Mouse (Mus musculus) mouse trophoblast stem cell (cell line): ENCODE data around the gene Defb20.
"Not testable (repeated sequence)": the region's sequence is repeated elsewhere in the genome, so short reads cannot be mapped to it uniquely, and the experiment has no call there.

Experiments used
- in situ Hi-C, 2 experiments: fragments of 300-500 bp; cut with MseI, MboI; formaldehyde crosslinking; loops; 2 replicates in 1 of 2; 3 replicates in 1 of 2; pipeline ENCODE4 v1.15.1; 2025

The Defb20 gene

DNA sequence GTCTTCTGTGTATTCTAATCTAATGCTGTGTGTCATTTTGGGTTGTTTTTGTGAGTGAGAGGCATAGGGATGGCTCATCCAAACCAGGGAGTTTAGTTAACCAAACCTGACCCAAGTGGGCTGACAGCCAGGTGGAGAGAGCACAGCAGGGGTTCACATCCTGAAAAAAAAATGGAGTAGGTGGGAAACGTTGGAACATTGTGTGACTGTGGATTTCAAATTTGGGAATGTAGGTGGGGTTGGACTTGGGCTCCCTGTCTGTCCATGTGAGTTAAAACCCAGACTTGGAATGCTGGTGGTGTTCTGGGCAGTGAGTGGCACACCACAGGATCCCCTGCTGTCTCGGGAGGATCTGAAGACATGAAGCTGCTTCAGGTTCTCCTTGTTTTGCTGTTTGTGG, at the start of gene Defb20:
TSS of gene Defb20 (plus strand) at position 301 of the 400 bp plus-strand sequence.
- in situ Hi-C loops, result no loop called here

DNA sequence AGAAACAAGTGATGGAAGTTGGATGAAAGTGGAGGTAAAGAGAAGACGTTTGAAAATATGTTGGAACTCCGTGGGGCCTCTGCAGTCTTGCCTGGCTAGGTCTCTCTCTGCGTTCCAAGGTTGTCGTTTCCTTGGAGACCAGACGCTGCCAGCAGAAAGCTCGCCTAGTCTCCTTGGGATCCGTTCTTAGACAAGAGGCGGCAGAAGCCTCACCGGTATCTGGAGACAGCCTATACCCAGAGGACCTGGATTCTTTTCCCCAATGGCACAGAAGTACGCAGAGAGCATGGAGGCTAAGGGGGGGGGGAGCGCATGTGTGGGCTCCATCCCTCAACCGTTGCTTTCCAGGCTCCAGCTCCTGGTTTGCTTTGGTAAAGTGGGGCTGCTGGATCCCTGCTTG, 49.4 kb upstream of the Defb20 start:
- in situ Hi-C loops, result no loop called here

DNA sequence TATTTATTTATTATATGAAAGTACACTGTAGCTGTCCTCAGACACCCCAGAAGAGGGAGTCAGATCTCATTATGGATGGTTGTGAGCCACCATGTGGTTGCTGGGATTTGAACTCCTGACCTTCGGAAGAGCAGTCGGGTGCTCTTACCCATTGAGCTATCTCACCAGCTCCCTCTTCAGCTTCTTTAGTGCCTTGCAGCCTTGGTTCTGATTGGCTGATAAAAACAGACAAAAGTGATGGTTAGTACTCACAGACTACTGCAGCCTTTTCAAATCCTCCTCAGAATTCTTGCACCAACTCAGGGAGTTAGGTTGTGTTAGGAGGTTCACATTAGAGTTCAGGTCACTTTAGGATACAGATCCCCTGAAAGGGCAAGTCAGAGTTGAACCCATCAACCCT, 48.4 kb upstream of the Defb20 start:
- in situ Hi-C loops, result not testable (repeated sequence)

DNA sequence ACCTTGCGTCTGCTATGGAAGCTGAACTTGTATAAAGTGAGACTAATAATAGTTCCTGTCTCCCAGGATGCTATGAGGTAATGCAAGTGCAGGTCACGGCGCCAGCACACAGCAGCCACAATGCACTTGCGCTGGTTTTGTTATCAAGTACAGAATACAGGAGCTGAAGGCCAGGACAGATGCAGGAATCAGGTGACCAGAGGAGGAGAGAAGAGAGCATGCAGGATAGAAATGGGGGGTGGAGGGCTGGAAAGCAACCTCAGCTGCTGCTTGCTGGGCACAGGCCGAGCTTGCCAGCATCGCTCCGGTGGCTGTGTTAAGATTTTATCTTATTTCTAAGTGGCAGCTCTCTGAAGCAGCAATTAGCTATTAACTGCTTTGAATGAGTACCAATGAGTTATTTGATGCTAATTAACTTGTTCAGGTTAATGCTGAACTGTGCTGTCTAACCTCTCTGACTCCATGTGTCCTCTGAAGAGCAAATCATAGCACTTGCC, 40.4 kb upstream of the Defb20 start:
- in situ Hi-C loops, result no loop called here

DNA sequence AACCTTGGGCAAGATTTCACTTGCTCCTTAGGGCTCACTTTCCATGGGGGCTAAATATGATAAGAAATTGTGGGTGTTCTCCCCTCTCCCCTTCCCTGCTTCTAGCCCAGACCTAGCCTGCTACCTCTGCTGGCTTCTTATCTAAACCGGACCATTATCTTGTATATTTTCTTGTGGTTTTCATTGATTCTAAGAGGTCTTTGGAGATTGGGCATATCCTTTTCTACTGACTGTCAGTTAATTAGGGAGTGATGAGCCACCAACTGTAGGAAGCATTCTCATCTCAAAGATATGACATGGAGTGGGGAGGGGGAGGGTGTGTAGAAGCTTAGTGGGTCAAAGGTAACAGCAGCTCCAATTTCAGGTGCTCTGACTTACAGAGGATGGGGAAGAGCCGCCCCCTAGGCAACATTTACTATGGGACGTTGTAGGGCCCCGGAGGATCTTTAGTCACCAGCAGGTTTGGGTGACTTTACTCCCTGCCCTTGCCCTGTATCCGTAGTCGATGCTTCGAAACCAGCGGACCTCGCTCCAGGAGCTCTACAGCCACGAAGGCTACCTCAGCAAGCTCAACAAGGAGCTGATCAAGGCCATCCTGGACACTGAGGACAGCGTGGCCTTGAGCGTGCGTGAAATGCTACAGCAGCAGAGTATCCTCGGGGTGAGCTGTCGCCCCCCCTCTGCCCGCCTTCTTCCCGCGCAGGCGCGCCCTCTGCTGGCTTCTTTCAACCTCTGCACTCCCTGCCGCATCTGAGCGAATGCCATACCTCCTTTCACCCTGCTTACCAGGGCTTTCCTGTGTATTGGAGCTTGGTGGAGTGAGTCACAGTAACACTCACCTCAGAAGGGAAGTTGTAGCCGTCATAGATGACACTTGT, 39.6 kb upstream of the Defb20 start:
- in situ Hi-C loops, result no loop called here

DNA sequence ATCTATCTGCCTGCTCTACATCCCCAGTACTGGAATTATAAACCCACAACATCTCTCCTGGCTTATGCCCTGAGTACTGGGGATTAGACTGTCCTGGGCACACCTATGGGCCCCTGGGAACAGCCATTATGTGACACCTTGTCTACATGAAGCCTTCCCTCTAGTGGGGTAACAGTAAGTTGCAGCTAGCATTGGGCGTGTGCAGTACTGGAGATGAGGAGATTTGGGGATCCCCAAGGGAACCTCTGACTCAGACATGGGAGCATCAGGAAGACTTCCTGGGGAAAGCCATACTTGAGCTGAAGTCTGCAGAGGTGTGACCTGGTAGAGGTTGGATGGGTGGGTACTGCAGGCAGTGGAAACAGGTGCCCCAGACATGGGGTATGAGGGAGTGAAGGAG, 37.9 kb upstream of the Defb20 start:
- in situ Hi-C loops, result no loop called here

DNA sequence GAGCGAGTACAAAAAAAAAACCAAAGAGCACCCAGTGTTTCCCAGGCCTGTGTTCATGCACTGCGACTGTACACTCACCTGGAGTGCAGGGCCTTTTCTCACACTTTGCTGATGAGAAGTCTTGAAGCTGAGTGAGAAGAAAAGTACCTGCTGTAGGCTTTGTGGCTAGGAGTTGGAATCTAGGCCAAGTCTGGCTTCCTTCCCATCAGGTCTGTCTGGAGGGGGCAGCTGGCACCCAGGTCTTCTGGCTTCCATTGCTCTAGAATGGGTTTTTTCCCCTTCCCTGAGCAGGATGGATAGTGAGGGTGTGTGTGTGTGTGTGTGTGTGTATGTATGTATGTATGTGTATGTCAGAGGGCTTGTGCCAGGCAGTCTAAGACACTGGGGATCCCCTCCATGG, 37.0 kb upstream of the Defb20 start:
- in situ Hi-C loops, result no loop called here

DNA sequence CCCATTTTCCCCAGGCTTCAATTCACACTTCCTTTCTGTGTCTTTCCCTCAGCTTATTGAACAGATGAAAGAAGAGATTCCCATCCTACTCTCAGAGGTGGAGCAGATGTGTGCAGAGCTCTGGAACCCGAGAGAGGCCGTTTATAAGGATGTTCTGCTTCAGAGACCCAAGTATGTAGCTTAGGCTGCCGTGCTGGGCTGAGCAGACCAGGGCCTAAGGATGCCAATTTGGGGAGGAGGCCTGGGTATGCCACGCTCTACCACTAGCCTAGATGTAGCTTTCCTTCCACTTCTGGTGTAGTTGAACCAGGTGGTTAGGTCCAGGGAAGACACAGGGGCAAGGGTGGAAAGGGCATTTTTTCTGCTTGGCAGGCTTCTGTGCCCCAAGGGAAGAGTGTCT, 34.5 kb upstream of the Defb20 start:
- in situ Hi-C loops, result no loop called here

DNA sequence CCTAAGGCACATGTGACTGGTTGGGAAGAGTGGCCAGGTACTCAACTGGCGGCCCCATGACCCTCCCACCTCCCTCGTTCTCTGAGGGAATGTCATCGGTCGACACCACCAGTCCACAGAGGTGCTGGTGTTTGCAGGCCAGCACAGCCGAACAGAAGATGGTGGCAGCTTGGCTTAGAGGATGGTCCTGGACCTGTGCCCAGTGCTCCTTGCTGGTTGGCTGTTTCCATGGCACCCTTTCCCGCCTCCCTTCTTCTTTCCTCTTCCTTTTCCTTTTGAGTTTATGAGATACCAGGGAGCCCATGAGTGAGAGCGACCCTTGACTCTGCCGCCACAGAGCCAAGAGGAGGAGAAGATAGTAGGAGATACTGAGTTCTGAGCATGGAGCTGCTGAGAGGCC, 33.6 kb upstream of the Defb20 start:
- in situ Hi-C loops, result no loop called here

DNA sequence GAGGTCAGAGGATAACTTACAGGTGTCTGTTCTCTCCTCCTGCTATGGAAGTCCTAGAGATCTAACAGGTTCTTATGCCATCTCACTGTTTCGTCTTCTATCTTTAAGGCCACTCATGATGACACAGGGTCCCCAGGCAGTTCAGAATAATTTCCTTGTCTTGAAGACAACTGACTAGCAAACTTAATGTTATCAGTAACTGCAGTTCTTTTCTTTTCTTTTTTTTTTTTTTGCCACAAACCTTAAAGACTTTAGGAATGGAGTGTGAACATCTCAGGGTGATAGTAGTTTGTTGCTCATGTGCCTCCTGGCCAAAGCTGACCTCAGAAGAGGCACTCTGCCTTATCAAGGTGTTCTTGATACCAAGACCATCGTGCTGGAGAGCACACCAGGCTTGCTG, 30.2 kb upstream of the Defb20 start:
- in situ Hi-C loops, result no loop called here

DNA sequence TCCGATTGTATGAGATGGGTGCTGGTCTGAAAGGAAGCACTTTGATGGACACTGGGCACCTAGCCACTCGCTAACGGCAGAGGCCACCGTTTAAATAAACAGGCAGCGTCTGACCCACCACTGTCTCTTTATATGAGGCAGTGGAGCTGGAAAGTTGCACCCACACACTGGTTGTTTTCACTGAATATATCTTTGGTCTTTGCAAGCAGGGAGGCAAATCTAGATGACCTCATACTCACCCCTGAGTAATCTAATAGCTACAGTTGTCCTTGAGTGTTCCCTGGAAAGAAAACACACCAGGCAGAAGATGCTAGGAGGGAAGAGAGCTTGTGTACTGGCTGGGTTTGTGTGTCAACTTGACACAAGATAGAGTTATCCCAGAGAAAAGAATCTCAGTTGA, 29.4 kb upstream of the Defb20 start:
- in situ Hi-C loops, result no loop called here

DNA sequence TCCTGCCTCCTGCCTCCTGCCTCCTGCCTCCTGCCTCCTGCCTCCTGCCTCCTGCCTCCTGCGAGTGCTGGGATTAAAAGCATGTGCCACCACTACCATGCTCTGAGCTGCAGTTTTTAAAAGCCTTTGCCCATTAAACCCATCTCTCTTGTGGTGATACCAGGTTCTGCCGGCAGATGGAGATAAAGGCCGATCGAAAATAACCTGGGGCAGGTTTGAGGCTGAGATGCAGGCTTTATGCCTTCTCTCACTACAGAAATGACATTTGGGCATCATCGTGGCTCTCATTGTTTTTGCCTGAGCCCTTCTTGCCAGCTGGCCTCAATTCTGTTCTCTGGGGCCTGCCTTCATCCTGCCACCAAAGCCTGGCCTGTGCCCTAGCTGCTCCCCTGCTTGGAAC, 26.6 kb upstream of the Defb20 start:
- in situ Hi-C loops, result no loop called here

DNA sequence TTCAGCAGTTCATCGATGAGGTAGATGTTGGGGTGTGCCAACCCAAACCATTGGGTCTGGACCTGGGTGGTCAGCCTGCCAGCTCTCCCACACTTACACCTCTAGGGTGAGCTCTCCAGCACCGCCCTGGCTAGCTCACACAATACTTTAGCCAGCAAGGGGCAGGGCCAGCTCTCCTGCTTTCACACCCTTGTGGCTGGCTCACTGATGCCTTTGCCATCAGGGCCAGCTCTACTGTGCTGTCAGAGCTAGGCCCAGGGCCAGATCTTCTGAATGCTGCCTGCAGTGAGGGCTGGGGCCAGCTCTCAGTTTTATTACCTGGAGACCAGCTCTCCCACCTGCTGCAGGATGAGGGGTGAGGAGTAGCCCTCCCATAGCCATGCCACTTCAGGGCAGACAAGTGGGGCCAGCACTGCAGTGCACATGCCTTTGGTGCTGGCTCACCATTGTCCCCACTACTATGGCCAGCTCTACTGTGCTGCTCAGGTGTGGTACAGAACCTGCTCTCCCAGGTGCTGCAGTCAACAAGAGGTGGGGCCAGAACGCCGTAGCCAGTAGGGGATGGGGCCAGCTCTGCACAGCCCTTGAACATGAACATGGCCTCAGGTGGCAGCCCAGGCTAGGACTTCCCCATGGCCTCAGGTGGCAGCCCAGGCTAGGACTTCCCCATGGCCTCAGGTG, 24.6 kb upstream of the Defb20 start:
- in situ Hi-C loops, result no loop called here

DNA sequence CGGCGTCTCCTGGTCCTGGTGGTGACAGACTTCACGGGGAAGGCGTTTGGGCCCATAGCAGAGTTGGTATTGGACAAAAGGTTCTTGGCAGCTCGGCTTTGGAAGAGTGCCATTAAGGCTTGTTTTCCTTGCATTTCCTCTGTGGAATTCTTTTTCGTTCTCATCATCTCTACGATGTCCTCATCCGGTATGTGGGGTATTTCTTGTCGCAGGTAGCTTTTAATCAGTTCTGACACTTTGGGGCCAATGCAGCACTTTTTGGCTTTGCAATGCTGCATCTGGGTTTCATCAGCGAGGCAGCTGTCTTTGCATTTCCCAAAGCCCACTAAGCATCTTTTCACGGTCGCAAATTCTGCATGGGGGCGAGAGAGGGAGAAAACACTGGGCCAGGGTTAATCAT, 17.6 kb upstream of the Defb20 start:
- in situ Hi-C loops, result no loop called here

DNA sequence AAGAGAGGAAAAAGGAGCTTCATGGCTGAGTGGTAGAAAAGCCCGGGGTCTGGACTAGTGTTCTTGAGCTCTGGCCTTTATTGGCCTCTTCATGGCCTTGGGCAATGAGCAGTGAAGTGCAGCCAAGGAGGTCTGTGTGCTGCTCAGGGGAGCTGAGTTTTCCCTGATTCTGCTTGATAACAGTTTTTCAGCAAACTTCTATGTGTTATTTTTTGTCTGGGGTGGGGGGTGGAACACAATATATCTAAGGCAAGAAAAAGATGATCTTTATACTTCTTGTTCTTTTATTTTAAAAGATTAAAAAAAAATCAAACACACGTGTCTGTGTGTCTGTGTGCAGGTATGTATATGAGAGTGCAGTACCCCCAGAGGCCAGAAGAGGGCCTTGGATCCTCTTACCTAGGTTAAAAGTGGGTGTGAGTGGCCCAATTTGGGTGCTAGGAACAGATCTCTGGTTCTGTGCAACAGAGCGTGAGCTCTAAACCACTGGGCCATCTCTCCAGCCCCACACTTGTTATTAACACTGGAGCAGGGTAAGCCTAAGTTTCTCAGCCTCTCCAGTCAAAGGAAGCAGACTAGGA, 12.2 kb upstream of the Defb20 start, which contains the start of gene Defb23:
TSS of gene Defb23 (minus strand) at position 51 of the 581 bp plus-strand sequence.
- in situ Hi-C loops, result no loop called here

DNA sequence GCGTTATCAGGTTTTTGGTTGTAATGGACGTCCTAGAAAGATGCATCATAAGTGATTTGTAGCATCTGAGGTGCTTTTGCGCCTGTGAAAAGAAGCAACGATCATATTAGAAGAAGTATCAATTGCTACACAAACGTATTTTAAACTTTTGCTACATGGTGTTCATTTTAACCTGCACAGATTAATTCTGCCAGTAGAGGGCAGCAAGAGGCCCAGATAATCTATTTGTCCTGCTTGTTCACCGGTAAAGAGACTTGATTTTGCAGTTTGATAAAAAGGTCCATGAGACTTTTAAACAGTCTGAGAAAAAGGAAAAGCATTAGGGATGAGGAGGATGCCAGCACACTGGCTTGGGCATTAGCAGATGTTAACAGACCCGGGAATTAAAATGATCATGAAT, 5.9 kb upstream of the Defb20 start:
- in situ Hi-C loops, result no loop called here

DNA sequence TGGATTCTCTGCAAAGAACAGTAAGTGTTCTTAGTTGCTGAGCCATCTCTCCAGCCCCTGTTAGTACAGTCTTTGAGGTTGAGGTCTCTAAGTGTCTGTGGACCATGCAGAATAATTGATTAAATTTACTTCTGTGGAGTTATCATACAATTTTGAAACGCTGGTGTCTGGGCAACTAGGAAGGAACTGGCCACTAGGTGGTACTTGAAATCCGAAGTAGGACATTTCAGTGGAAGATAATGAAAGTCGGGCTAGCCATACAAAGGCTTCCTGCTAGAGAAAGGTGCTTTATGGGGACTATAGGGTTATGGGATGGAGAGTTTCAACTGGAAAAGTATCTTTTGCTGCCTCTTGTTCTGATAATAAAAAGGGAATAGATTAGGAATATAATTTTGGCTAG, 4.4 kb upstream of the Defb20 start:
- in situ Hi-C loops, result no loop called here

DNA sequence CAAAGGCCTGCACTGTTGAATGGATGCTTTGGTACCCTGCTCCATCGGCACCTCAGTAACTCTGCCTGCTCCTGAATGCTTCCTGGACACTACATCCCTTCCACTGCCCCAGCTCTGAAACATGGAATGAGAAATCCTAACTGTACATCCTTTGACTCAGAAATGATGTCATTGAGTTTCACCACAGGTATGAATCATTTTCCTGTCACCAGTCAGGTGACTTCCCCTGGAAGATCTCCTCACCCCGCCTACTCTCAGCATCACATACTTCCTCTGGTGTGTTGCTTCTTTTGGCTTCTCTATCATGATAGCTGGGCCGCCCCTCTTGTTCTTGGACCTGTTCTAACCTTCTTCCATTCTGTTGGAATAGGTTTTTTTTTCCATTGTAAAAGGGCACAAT, 4.0 kb downstream of the Defb20 start:
- in situ Hi-C loops, result no loop called here

DNA sequence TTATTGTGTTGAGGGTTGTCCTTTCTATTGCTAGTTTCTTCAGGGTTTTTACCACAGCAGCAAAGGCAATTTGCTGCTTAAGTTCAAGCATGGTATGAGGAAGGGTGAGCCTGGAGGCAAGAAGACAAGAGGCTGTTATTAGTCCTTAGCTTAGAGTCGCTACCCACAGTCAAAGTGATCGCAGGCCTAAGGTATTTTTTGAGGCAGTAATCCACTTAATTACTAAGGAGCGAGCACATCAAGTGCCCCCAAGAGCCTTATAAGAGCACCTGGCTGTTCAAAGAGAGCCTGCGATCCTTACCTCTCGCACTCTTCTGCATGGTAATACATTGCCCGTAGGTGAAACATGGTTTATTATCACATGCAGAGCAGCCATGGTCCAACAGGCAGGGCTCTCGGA, 4.9 kb downstream of the Defb20 start:
- in situ Hi-C loops, result no loop called here

DNA sequence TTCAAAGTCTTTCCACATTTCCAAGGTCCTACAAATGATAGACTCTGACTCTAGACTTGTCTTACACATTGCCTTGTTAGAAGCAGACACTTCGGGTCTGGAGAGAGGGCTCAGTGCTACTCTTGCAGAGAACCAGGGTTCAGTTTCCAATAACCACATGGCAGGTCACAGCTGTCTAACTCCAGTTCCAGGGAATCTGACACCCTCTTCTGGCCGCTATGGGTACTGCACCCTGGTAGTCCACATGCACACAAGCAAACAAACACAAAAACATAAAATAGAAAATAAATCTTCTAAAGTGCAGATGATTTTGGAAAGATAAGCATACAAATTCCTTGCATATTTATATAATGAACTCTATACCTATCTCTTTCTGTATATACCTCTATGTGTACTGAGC, 10.2 kb downstream of the Defb20 start:
- in situ Hi-C loops, result no loop called here

DNA sequence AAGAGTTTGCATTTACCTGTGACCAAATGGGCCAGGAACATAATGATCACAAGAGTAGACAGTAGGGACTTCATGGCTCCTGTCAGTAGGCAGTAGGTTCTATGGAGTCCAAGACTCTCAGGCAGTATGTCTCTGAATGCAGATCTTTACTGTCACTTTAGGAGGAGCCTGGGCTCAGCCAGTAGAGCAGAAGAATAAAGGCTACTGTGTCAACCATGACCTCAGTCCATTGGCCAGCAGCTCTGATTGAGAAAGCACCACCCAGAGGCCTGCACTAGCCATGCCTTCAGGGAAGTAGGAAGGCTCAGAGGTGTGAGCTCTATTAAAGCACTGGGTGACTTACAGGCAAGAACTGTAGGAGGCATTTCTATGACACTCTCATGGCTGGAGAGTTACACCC, 13.2 kb downstream of the Defb20 start, which contains the start of gene Defb22:
TSS of gene Defb22 (minus strand) at position 101 of the 400 bp plus-strand sequence.
- in situ Hi-C loops, result no loop called here

DNA sequence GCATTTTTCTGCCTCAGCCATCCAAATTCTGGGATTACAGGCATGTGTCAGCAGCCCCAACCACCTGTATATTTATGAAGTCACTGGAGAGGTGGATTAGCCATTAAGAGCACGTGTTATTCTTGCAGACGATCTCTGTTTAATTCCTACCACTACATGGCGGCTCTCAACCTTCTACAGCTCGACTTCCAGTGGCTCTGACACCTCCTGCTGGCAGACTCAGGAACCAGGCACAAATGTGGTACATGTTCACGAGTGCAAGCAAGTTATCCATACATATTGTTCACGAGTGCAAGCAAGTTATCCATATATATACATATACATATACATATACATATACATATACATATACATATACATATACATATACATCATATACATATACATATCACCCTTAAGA, 16.3 kb downstream of the Defb20 start:
- in situ Hi-C loops, result no loop called here

DNA sequence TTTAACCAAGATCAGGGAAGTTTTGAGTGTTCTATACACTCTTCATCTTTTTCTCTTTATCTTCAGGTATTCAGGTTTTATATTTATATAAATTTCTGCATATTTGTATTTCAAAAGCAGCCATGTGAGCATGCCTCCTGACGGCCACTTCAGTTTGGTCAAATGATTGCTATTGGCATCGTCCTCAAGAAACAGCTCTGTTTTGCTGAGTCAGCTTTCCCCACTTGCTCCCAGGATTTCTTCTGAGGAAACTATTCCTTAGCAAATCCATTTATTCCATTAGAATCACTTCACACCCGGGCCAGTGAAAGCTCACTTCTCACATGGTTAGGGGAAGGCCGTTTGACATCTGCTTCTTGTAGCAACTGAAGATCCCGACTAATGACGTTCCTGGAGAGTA, 21.2 kb downstream of the Defb20 start:
- in situ Hi-C loops, result no loop called here
